Mouse (Mus musculus): ENCODE measurements around the gene Akr1a1.

- TF ChIP-seq CTCF (IDR thresholded peaks at IDR 0.05; ENCODE audit: low read depth) (no peak), EP300 (optimal IDR thresholded peaks at IDR 0.05) (no peak)
Observed at GRCm38 (mm10) chr4:116638821-116639220, 12.7 kb downstream of the Akr1a1 start.

Data from stomach, postnatal 0 days (tissue).